Mouse (Mus musculus): ENCODE data around the gene Rgs14.

DNA sequence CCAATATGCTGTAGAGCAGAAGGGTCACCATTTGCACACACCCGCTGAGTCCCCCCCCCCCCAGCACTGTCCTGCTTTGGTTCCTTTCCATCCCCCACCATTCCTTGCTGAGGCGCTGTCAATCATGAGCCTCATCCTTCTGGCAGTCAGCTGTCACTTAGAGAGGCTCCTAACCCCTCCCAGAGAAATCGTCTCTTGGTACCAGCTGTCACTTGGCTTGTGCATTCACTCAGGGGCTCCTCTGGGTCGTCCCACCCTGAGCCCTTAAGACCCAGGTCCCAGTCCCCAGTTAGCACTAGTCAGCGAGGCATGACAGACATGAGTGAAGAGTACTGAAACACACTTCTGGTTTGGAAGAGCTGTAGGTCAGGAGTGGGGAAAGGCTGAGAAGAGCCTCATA, 2.2 kb downstream of the Rgs14 start:
- TF ChIP-seq POLR2A (IDR thresholded peaks at IDR 0.05; ENCODE audit: insufficient read depth, low read depth, low read length) (no peak), CTCF (IDR thresholded peaks at IDR 0.05) (no peak), EP300 (IDR thresholded peaks at IDR 0.05; ENCODE audit: insufficient read depth, low read depth, low read length) (no peak)

All from heart, adult 2 months (tissue).